Mouse (Mus musculus) erythroblast, embryonic 14.5 days (primary cell): Measurements from ENCODE around the gene Gpr137b.
"Not testable (repeated sequence)": the region's sequence is repeated elsewhere in the genome, so short reads cannot be mapped to it uniquely, and the experiment has no call there.

Experiments
- GATA1 ChIP-seq: IDR thresholded peaks from 2 replicates; pipeline ENCODE4 v1.6.1; 2012; ENCODE audit warnings: low read length, inconsistent platforms, mixed read lengths
- TAL1 ChIP-seq: IDR thresholded peaks from 3 replicates; pipeline ENCODE4 v1.6.1; 2012; ENCODE audit warnings: low read length, inconsistent platforms, mixed read lengths

- not testable (repeated sequence) for TF ChIP-seq GATA1, TAL1
These were observed 43.1 kb downstream of the Gpr137b start for GRCm38 (mm10) chr13:13350681-13351080.
